Comparison of ENCODE assay signal across 22 mouse cellular contexts in genomic region chr6:146613907-146614306, GRCm38 (mm10). TPM values are rescaled to one million over a fixed set of nuclear protein-coding genes. Genes with fewer than 3 reads are reported as not detected.
DNase-seq lines count a peak whose midpoint lies in the region; ATAC-seq and TF ChIP-seq lines count a peak whose summit lies in the region.
"Had no signal": no experiment of that assay in that cellular context is flagged by ENCODE, and none has a peak within 500 bp of the region (broad histone marks: within the 10 kb centered on the region; RNA-seq: fewer than 3 reads in every experiment).

No protein-coding gene starts in this region.

- H3K4me1 ChIP-seq in heart, postnatal 0 days (ENCODE audit: control insufficient read depth, insufficient read depth) = no peaks in the 10 kb centered on the region
- H3K4me1 ChIP-seq in lung, embryonic 14.5 days (ENCODE audit: insufficient read depth) = no peaks in the 10 kb centered on the region
- no peaks in the 10 kb centered on the region for H3K4me1 ChIP-seq in stomach, postnatal 0 days (replicated peaks; ENCODE audit: control insufficient read depth, insufficient read depth)
- H3K4me1 ChIP-seq: hindbrain, embryonic 13.5 days; midbrain, embryonic 10.5 days had no signal

- TF ChIP-seq EP300 in heart, postnatal 0 days (IDR thresholded peaks at IDR 0.05; ENCODE audit: low read depth) = no peak
- no peak for TF ChIP-seq EP300 in stomach, postnatal 0 days (optimal IDR thresholded peaks at IDR 0.05)

- WGBS in heart, postnatal 0 days = 87% methylated on average over 5 of the region's 5 CpGs
- 86% methylated on average over 5 of the region's 5 CpGs for WGBS in lung, embryonic 14.5 days
- WGBS in stomach, postnatal 0 days = 89% methylated on average over 5 of the region's 5 CpGs

- DNase-seq in heart, postnatal 0 days (ENCODE audit: low spot score) = no peak
- no peak for DNase-seq in heart, adult 9 months (ENCODE audit: low spot score in 2 of 2)
- DNase-seq in lung, embryonic 14.5 days = no peak
- no peak for DNase-seq in lung, postnatal 14 days
- peak; percentile 69 for DNase-seq in ZHBTc4 (ENCODE audit: low read depth, low spot score)
- DNase-seq in stomach, postnatal 0 days (ENCODE audit: low spot score) = no peak
- no peak for DNase-seq in lung, postnatal 4 days
- no peak for DNase-seq in right cerebral cortex, postnatal 25 days
- DNase-seq: adrenal gland, postnatal 25 days; B cell, adult 2 months; cerebellum, adult 8-10 months; heart, adult 18-20 months; heart, postnatal 14 days; left cerebral cortex, postnatal 4 days; lung, adult 2 months; retina, postnatal 1 day; right cerebral cortex, postnatal 4 days; thymus, postnatal 14 days had no signal

- no peaks in the 10 kb centered on the region for H3K9me3 ChIP-seq in heart, postnatal 0 days (replicated peaks; ENCODE audit: control insufficient read depth, low read length)
- no peaks in the 10 kb centered on the region for H3K9me3 ChIP-seq in lung, embryonic 14.5 days (ENCODE audit: low read depth, low read length)
- H3K9me3 ChIP-seq in stomach, postnatal 0 days (ENCODE audit: control insufficient read depth, low read length) = no peaks in the 10 kb centered on the region
- H3K9me3 ChIP-seq: hindbrain, embryonic 13.5 days; midbrain, embryonic 10.5 days had no signal

- no peak overlapping the region for H3K4me2 ChIP-seq in heart, postnatal 0 days (ENCODE audit: low read depth, low read length)
- no peak overlapping the region for H3K4me2 ChIP-seq in lung, embryonic 14.5 days
- H3K4me2 ChIP-seq in stomach, postnatal 0 days (replicated peaks; ENCODE audit: low read depth) = no peak overlapping the region
- H3K4me2 ChIP-seq: hindbrain, embryonic 13.5 days had no signal

- TF ChIP-seq CTCF in heart, postnatal 0 days (IDR thresholded peaks at IDR 0.05; ENCODE audit: low read depth) = peak; percentile 9; the same call in 1 of the 2 replicates
- peak; percentile 19; the same call in 1 of the 2 replicates for TF ChIP-seq CTCF in lung, embryonic 14.5 days (IDR thresholded peaks at IDR 0.05; ENCODE audit: low read depth)
- TF ChIP-seq CTCF in stomach, postnatal 0 days (IDR thresholded peaks at IDR 0.05; ENCODE audit: low read depth) = peak; percentile 19

- H3K27me3 ChIP-seq in heart, postnatal 0 days (ENCODE audit: control insufficient read depth, insufficient read depth, low read length) = no peaks in the 10 kb centered on the region
- H3K27me3 ChIP-seq in lung, embryonic 14.5 days (ENCODE audit: insufficient read depth, low read length) = no peaks in the 10 kb centered on the region
- no peaks in the 10 kb centered on the region for H3K27me3 ChIP-seq in stomach, postnatal 0 days (ENCODE audit: control insufficient read depth, insufficient read depth, low read length)
- H3K27me3 ChIP-seq: hindbrain, embryonic 13.5 days had no signal

- H3K27ac ChIP-seq in heart, postnatal 0 days (ENCODE audit: low read depth) = no peak overlapping the region
- H3K27ac ChIP-seq in lung, embryonic 14.5 days (ENCODE audit: low read depth) = no peak overlapping the region
- H3K27ac ChIP-seq in stomach, postnatal 0 days (replicated peaks) = no peak overlapping the region
- H3K27ac ChIP-seq: hindbrain, embryonic 13.5 days; left cerebral cortex, adult 2 months; macrophage; midbrain, embryonic 10.5 days had no signal

- ATAC-seq in heart, postnatal 0 days (ENCODE audit: insufficient read depth, low read depth) = no peak
- no peak for ATAC-seq in lung, embryonic 14.5 days (ENCODE audit: insufficient read depth)
- ATAC-seq in stomach, postnatal 0 days (ENCODE audit: low FRiP score, low TSS enrichment) = no peak

- H3K9ac ChIP-seq in heart, postnatal 0 days (replicated peaks; ENCODE audit: low read depth, low read length) = no peak overlapping the region
- no peak overlapping the region for H3K9ac ChIP-seq in lung, embryonic 14.5 days
- H3K9ac ChIP-seq in stomach, postnatal 0 days (ENCODE audit: low read length) = no peak overlapping the region
- H3K9ac ChIP-seq: hindbrain, embryonic 13.5 days had no signal

- peaks cover 80% of the 10 kb centered on the region for H3K36me3 ChIP-seq in heart, postnatal 0 days (replicated peaks; ENCODE audit: control insufficient read depth, insufficient read depth, low read length)
- peaks cover 66% of the 10 kb centered on the region for H3K36me3 ChIP-seq in lung, embryonic 14.5 days (ENCODE audit: insufficient read depth)
- H3K36me3 ChIP-seq in stomach, postnatal 0 days (ENCODE audit: control insufficient read depth, insufficient read depth, low read length) = peaks cover 10% of the 10 kb centered on the region; the same call in 1 of the 2 replicates

- no peak overlapping the region for H3K4me3 ChIP-seq in heart, postnatal 0 days (ENCODE audit: low read depth, low read length)
- H3K4me3 ChIP-seq in lung, embryonic 14.5 days (ENCODE audit: low read depth, low read length) = no peak overlapping the region
- no peak overlapping the region for H3K4me3 ChIP-seq in stomach, postnatal 0 days (ENCODE audit: low read depth, low read length)
- H3K4me3 ChIP-seq: hindbrain, embryonic 13.5 days; left cerebral cortex, adult 2 months; midbrain, embryonic 10.5 days had no signal

RNA-seq across cellular contexts. Expression of gene Med21, which starts 28.4 kb away (rescaled TPM):
- 85.9 and 86.8 TPM in 2 replicates for total RNA-seq in heart, postnatal 0 days (2014; rRNA removed; ENCODE audit: low replicate concordance)
- polyA plus RNA-seq in heart, postnatal 0 days (2015; fragmentation: Nextera tagmentation; extraction: Ambion mirVana) = 139 and 145 TPM in 2 replicates
- polyA plus RNA-seq in lung, embryonic 14.5 days (2014; fragmentation: Nextera tagmentation; extraction: Ambion mirVana) = 138 and 142 TPM in 2 replicates
- 106 and 107 TPM in 2 replicates for polyA plus RNA-seq in stomach, postnatal 0 days (2015; fragmentation: Nextera tagmentation; extraction: Ambion mirVana)

RNA-seq across cellular contexts. Expression of gene Tm7sf3, which starts 28.7 kb away (rescaled TPM):
- total RNA-seq in heart, postnatal 0 days (2014; rRNA removed; ENCODE audit: low replicate concordance) = 39.5 and 41.7 TPM in 2 replicates
- 24.9 and 27.3 TPM in 2 replicates for polyA plus RNA-seq in heart, postnatal 0 days (2015; fragmentation: Nextera tagmentation; extraction: Ambion mirVana)
- 28.5 and 28.8 TPM in 2 replicates for polyA plus RNA-seq in lung, embryonic 14.5 days (2014; fragmentation: Nextera tagmentation; extraction: Ambion mirVana)
- polyA plus RNA-seq in stomach, postnatal 0 days (2015; fragmentation: Nextera tagmentation; extraction: Ambion mirVana) = 21.9 and 24.5 TPM in 2 replicates

RNA-seq across cellular contexts. Expression of gene Ints13, which starts 36.3 kb away (rescaled TPM):
- 23.1 and 24.4 TPM in 2 replicates for total RNA-seq in heart, postnatal 0 days (2014; rRNA removed; ENCODE audit: low replicate concordance)
- 28.8 and 29.3 TPM in 2 replicates for polyA plus RNA-seq in heart, postnatal 0 days (2015; fragmentation: Nextera tagmentation; extraction: Ambion mirVana)
- polyA plus RNA-seq in lung, embryonic 14.5 days (2014; fragmentation: Nextera tagmentation; extraction: Ambion mirVana) = 62.7 and 70.2 TPM in 2 replicates
- polyA plus RNA-seq in stomach, postnatal 0 days (2015; fragmentation: Nextera tagmentation; extraction: Ambion mirVana) = 25.2 and 25.8 TPM in 2 replicates

RNA-seq across cellular contexts. Expression of gene Fgfr1op2, which starts 36.9 kb away (rescaled TPM):
- total RNA-seq in heart, postnatal 0 days (2014; rRNA removed; ENCODE audit: low replicate concordance) = 61.4 and 81.9 TPM in 2 replicates
- 81.3 and 87.8 TPM in 2 replicates for polyA plus RNA-seq in heart, postnatal 0 days (2015; fragmentation: Nextera tagmentation; extraction: Ambion mirVana)
- 108 and 110 TPM in 2 replicates for polyA plus RNA-seq in lung, embryonic 14.5 days (2014; fragmentation: Nextera tagmentation; extraction: Ambion mirVana)
- 73.8 and 80.3 TPM in 2 replicates for polyA plus RNA-seq in stomach, postnatal 0 days (2015; fragmentation: Nextera tagmentation; extraction: Ambion mirVana)
